Mouse (Mus musculus) c-Kit-positive CD71-positive TER-119-positive erythroid progenitor cells, embryonic 14.5 days (primary cell): ENCODE measurements around the gene Phka2.

ENCODE experiments used
- DNase-seq: peaks from one replicate; pipeline ENCODE4 v3.0.0-alpha.2; 2013; ENCODE audit warnings: low spot score

Phka2 gene

GRCm38 (mm10) chrX:160598562-160599458 lies 96.8 kb downstream of the Phka2 start:
- DNase-seq: no peak

GRCm38 (mm10) chrX:160601053-160601452 lies 99.1 kb downstream of the Phka2 start:
- no peak for DNase-seq

- DNase-seq: no peak
These were observed 100.8 kb downstream of the Phka2 start for GRCm38 (mm10) chrX:160602770-160603169.

GRCm38 (mm10) chrX:160603316-160603715 lies 101.3 kb downstream of the Phka2 start:
- DNase-seq: no peak

GRCm38 (mm10) chrX:160603981-160604541 lies 102.1 kb downstream of the Phka2 start:
- DNase-seq: no peak

GRCm38 (mm10) chrX:160609849-160610248 lies 107.9 kb downstream of the Phka2 start:
- peak; percentile 37 for DNase-seq

GRCm38 (mm10) chrX:160610482-160610881 lies 108.5 kb downstream of the Phka2 start:
- DNase-seq: no peak

GRCm38 (mm10) chrX:160610882-160611644 lies 109.1 kb downstream of the Phka2 start:
- no peak for DNase-seq
